22 mouse cellular contexts compared by ENCODE assay signal in genomic region chr13:77594011-77594410, GRCm38 (mm10).
DNase-seq lines count a peak whose midpoint lies in the region; ATAC-seq and TF ChIP-seq lines count a peak whose summit lies in the region.
"Had no signal": no experiment of that assay in that cellular context is flagged by ENCODE, and none has a peak within 500 bp of the region (broad histone marks: within the 10 kb centered on the region; RNA-seq: fewer than 3 reads in every experiment).

No protein-coding gene starts in this region.

- no peaks in the 10 kb centered on the region for H3K9me3 ChIP-seq in midbrain, embryonic 11.5 days (ENCODE audit: control insufficient read depth, low read length)
- peaks cover 2% of the 10 kb centered on the region; the same call in 1 of the 2 replicates for H3K9me3 ChIP-seq in midbrain, embryonic 16.5 days (replicated peaks; ENCODE audit: control insufficient read depth, low read length, poor library complexity, severe bottlenecking)
- no peaks in the 10 kb centered on the region for H3K9me3 ChIP-seq in kidney, postnatal 0 days (replicated peaks; ENCODE audit: low read length)
- H3K9me3 ChIP-seq: embryonic facial prominence, embryonic 13.5 days; hindbrain, embryonic 12.5 days; limb, embryonic 10.5 days had no signal

- H3K27ac ChIP-seq in midbrain, embryonic 11.5 days (ENCODE audit: low read depth, low read length): no peak overlapping the region
- H3K27ac ChIP-seq in midbrain, embryonic 16.5 days (ENCODE audit: low read length): no peak overlapping the region
- no peak overlapping the region for H3K27ac ChIP-seq in kidney, postnatal 0 days
- H3K27ac ChIP-seq: embryonic facial prominence, embryonic 13.5 days; hindbrain, embryonic 12.5 days; limb, embryonic 10.5 days; macrophage; stomach, postnatal 0 days had no signal

- WGBS in midbrain, embryonic 11.5 days: 63% methylated on average over 4 of the region's 4 CpGs
- WGBS in midbrain, embryonic 16.5 days: 54% methylated on average over 4 of the region's 4 CpGs
- WGBS in kidney, postnatal 0 days: 39% methylated on average over 4 of the region's 4 CpGs

- no peak overlapping the region for H3K9ac ChIP-seq in midbrain, embryonic 11.5 days (ENCODE audit: low read length)
- H3K9ac ChIP-seq in midbrain, embryonic 16.5 days (ENCODE audit: low read depth, low read length): no peak overlapping the region
- no peak overlapping the region for H3K9ac ChIP-seq in kidney, postnatal 0 days (ENCODE audit: low read depth, low read length)
- H3K9ac ChIP-seq: embryonic facial prominence, embryonic 13.5 days; hindbrain, embryonic 12.5 days had no signal

- no peak for TF ChIP-seq CTCF in kidney, postnatal 0 days (IDR thresholded peaks at IDR 0.05; ENCODE audit: low read depth)

- H3K27me3 ChIP-seq in midbrain, embryonic 11.5 days (ENCODE audit: control insufficient read depth, insufficient read depth, low read length): no peaks in the 10 kb centered on the region
- no peaks in the 10 kb centered on the region for H3K27me3 ChIP-seq in midbrain, embryonic 16.5 days (ENCODE audit: control insufficient read depth, insufficient read depth, low read depth, low read length)
- H3K27me3 ChIP-seq in kidney, postnatal 0 days (ENCODE audit: insufficient read depth, low read length): no peaks in the 10 kb centered on the region
- H3K27me3 ChIP-seq: embryonic facial prominence, embryonic 13.5 days; hindbrain, embryonic 12.5 days had no signal

- H3K36me3 ChIP-seq in midbrain, embryonic 11.5 days (ENCODE audit: control insufficient read depth, insufficient read depth, low read length): no peaks in the 10 kb centered on the region
- H3K36me3 ChIP-seq in midbrain, embryonic 16.5 days (ENCODE audit: control insufficient read depth, insufficient read depth, low read length): no peaks in the 10 kb centered on the region
- H3K36me3 ChIP-seq in kidney, postnatal 0 days (ENCODE audit: insufficient read depth, low read length): no peaks in the 10 kb centered on the region
- H3K36me3 ChIP-seq: embryonic facial prominence, embryonic 13.5 days; hindbrain, embryonic 12.5 days; limb, embryonic 10.5 days had no signal

- no peak for ATAC-seq in midbrain, embryonic 11.5 days (ENCODE audit: low FRiP score)
- no peak for ATAC-seq in midbrain, embryonic 16.5 days
- ATAC-seq in kidney, postnatal 0 days (replicated peaks; ENCODE audit: low FRiP score, low read depth): 0 out of 2 replicates have a peak, but pooled peaks have one; percentile 40
- ATAC-seq in granulocyte monocyte progenitor cell, adult 5-6 weeks (replicated peaks; ENCODE audit: poor library complexity, severe bottlenecking): no peak
- ATAC-seq: CD4-positive, CD25-positive, alpha-beta regulatory T cell, adult 4 months; forebrain, embryonic 14.5 days had no signal

- H3K4me2 ChIP-seq in midbrain, embryonic 11.5 days: no peak overlapping the region
- no peak overlapping the region for H3K4me2 ChIP-seq in midbrain, embryonic 16.5 days (ENCODE audit: low read length)
- H3K4me2 ChIP-seq in kidney, postnatal 0 days (ENCODE audit: low read length): no peak overlapping the region
- H3K4me2 ChIP-seq: embryonic facial prominence, embryonic 13.5 days; hindbrain, embryonic 12.5 days had no signal

- peak; percentile 6 for DNase-seq in embryo, embryonic 10 days (ENCODE audit: low spot score)
- no peak for DNase-seq in embryo, embryonic 9.5 days (ENCODE audit: extremely low spot score)
- DNase-seq in midbrain, embryonic 11.5 days (ENCODE audit: low spot score, missing footprints): peak; percentile 77
- peak; percentile 56 for DNase-seq in kidney, postnatal 0 days (ENCODE audit: low spot score)
- DNase-seq in retina, postnatal 1 day: peak; percentile 23
- DNase-seq in T-cell, adult 2 months (ENCODE audit: low spot score): no peak
- DNase-seq: cerebellum, adult 8-10 months; gastrocnemius, postnatal 14 days; lung, adult 18-20 months; midbrain, embryonic 14.5 days; right cerebral cortex, adult 18-20 months; thymus, postnatal 14 days had no signal

- H3K4me3 ChIP-seq in midbrain, embryonic 11.5 days (ENCODE audit: low read depth, low read length): no peak overlapping the region
- H3K4me3 ChIP-seq in midbrain, embryonic 16.5 days (ENCODE audit: low read depth, low read length): no peak overlapping the region
- no peak overlapping the region for H3K4me3 ChIP-seq in kidney, postnatal 0 days (replicated peaks; ENCODE audit: low read depth, low read length)
- H3K4me3 ChIP-seq: embryonic facial prominence, embryonic 13.5 days; hindbrain, embryonic 12.5 days; limb, embryonic 10.5 days; myocyte had no signal

- H3K4me1 ChIP-seq in midbrain, embryonic 11.5 days (ENCODE audit: control insufficient read depth, insufficient read depth, low read length): no peaks in the 10 kb centered on the region
- no peaks in the 10 kb centered on the region for H3K4me1 ChIP-seq in midbrain, embryonic 16.5 days (ENCODE audit: control insufficient read depth, insufficient read depth, low read length)
- H3K4me1 ChIP-seq in kidney, postnatal 0 days (replicated peaks; ENCODE audit: insufficient read depth, low read length): no peaks in the 10 kb centered on the region
- H3K4me1 ChIP-seq: embryonic facial prominence, embryonic 13.5 days; hindbrain, embryonic 12.5 days; limb, embryonic 10.5 days had no signal

Comparison
In these comparisons a context has a peak if more than half of its experiments do, and no peak if none do; other contexts are left out.
1. DNase-seq: peak in embryo, embryonic 10 days (single experiment), midbrain, embryonic 11.5 days (single experiment), kidney, postnatal 0 days (single experiment) and retina, postnatal 1 day (single experiment); none in embryo, embryonic 9.5 days (single experiment) and T-cell, adult 2 months (single experiment).